Mouse (Mus musculus): ENCODE data around the gene Ska2.
A peak's percentile ranks its signal among the peaks of the same experiment; 100 is the strongest.

Gene Ska2

GRCm38 (mm10) chr11:87108755-87109518 lies at the start of gene Ska2:
TSS of gene Ska2 (plus strand) at chr11:87109234.
- DNase-seq (ENCODE audit: low read depth, low spot score): peak; percentile 100

- no peak for DNase-seq (ENCODE audit: low read depth, low spot score)
Observed at GRCm38 (mm10) chr11:87060410-87060809, 48.6 kb upstream of the Ska2 start.

- DNase-seq (ENCODE audit: low read depth, low spot score): no peak
Observed at GRCm38 (mm10) chr11:87062087-87062486, 46.9 kb upstream of the Ska2 start.

- DNase-seq (ENCODE audit: low read depth, low spot score): peak; percentile 79
Observed at GRCm38 (mm10) chr11:87073343-87073865, 35.6 kb upstream of the Ska2 start.

- DNase-seq (ENCODE audit: low read depth, low spot score): peak; percentile 97
Observed at GRCm38 (mm10) chr11:87073866-87074440, 35.1 kb upstream of the Ska2 start, which contains the start of gene Gdpd1. TSS of gene Gdpd1 (minus strand) at chr11:87074062.

GRCm38 (mm10) chr11:87083712-87084111 lies 25.3 kb upstream of the Ska2 start:
- DNase-seq (ENCODE audit: low read depth, low spot score): no peak

- no peak for DNase-seq (ENCODE audit: low read depth, low spot score)
Observed at GRCm38 (mm10) chr11:87085461-87085860, 23.6 kb upstream of the Ska2 start.

GRCm38 (mm10) chr11:87086290-87086984 lies 22.6 kb upstream of the Ska2 start, which contains the start of gene Smg8:
TSS of gene Smg8 (minus strand) at chr11:87086774.
- peak; percentile 83 for DNase-seq (ENCODE audit: low read depth, low spot score)

- DNase-seq (ENCODE audit: low read depth, low spot score): no peak
Observed at GRCm38 (mm10) chr11:87087142-87087541, 21.9 kb upstream of the Ska2 start.

- no peak for DNase-seq (ENCODE audit: low read depth, low spot score)
Observed at GRCm38 (mm10) chr11:87108409-87108754, 652 bp upstream of the Ska2 start, which contains the start of gene Prr11. TSS of gene Prr11 (minus strand) at chr11:87108708.

GRCm38 (mm10) chr11:87109519-87110171 lies 611 bp downstream of the Ska2 start:
- peak; percentile 45 for DNase-seq (ENCODE audit: low read depth, low spot score)

GRCm38 (mm10) chr11:87110172-87110909 lies 1.3 kb downstream of the Ska2 start:
- no peak for DNase-seq (ENCODE audit: low read depth, low spot score)

GRCm38 (mm10) chr11:87121864-87122263 lies 12.8 kb downstream of the Ska2 start:
- DNase-seq (ENCODE audit: low read depth, low spot score): no peak

- DNase-seq (ENCODE audit: low read depth, low spot score): no peak
Observed at GRCm38 (mm10) chr11:87125562-87125961, 16.5 kb downstream of the Ska2 start.

GRCm38 (mm10) chr11:87126281-87126823 lies 17.3 kb downstream of the Ska2 start:
- DNase-seq (ENCODE audit: low read depth, low spot score): no peak

- peak; percentile 94 for DNase-seq (ENCODE audit: low read depth, low spot score)
Observed at GRCm38 (mm10) chr11:87126824-87127816, 18.1 kb downstream of the Ska2 start, which contains the start of gene Trim37. TSS of gene Trim37 (plus strand) at chr11:87127077.

- no peak for DNase-seq (ENCODE audit: low read depth, low spot score)
Observed at GRCm38 (mm10) chr11:87136233-87136632, 27.2 kb downstream of the Ska2 start.

GRCm38 (mm10) chr11:87158012-87158411 lies 49.0 kb downstream of the Ska2 start:
- no peak for DNase-seq (ENCODE audit: low read depth, low spot score)

- DNase-seq (ENCODE audit: low read depth, low spot score): no peak
Observed at GRCm38 (mm10) chr11:87162687-87163086, 53.7 kb downstream of the Ska2 start.
